Mouse (Mus musculus) lung, embryonic 14.5 days (tissue): ENCODE results near the gene Dok5. TPM values are rescaled to one million over a fixed set of nuclear protein-coding genes. Genes with fewer than 3 reads are reported as not detected.

Experiments
- ATAC-seq: fragments of 200-750 bp; cut with Nextera tagmentation; 2 replicates; pipeline ENCODE4 v1.8.0; 2017; ENCODE audit warnings: mild to moderate bottlenecking, moderate TSS enrichment, moderate library complexity; ENCODE audit not compliant: insufficient read depth
- DNase-seq: peaks from one replicate; pipeline ENCODE4 v3.0.0-alpha.2; 2015
- H3K27ac ChIP-seq: fragments of 300-500 bp; sonication (generic); 2 replicates; pipeline ENCODE4 v1.5.1; 2014; ENCODE audit warnings: low read depth, mild to moderate bottlenecking, moderate library complexity
- H3K27me3 ChIP-seq: fragments of 300-500 bp; sonication (generic); 2 replicates; pipeline ENCODE4 v1.6.1; 2014; ENCODE audit warnings: low read length, control low read depth; ENCODE audit not compliant: insufficient read depth
- H3K36me3 ChIP-seq: fragments of 300-500 bp; sonication (generic); 2 replicates; pipeline ENCODE4 v1.6.1; 2014; ENCODE audit warnings: control low read depth; ENCODE audit not compliant: insufficient read depth
- H3K4me1 ChIP-seq: fragments of 300-500 bp; sonication (generic); 2 replicates; pipeline ENCODE4 v1.6.1; 2014; ENCODE audit warnings: antibody characterized with exemption, control low read depth; ENCODE audit not compliant: insufficient read depth
- H3K4me2 ChIP-seq: fragments of 300-500 bp; sonication (generic); 2 replicates; pipeline ENCODE4 v1.6.1; 2014; ENCODE audit warnings: mild to moderate bottlenecking
- H3K4me3 ChIP-seq: fragments of 300-500 bp; sonication (generic); 2 replicates; pipeline ENCODE4 v1.5.1; 2014; ENCODE audit warnings: low read depth, low read length
- H3K9ac ChIP-seq: fragments of 300-500 bp; sonication (generic); 2 replicates; pipeline ENCODE4 v1.6.1; 2014
- H3K9me3 ChIP-seq: fragments of 300-500 bp; sonication (generic); 2 replicates; pipeline ENCODE4 v1.6.1; 2016; ENCODE audit warnings: low read depth, low read length, control low read depth
- CTCF ChIP-seq: IDR thresholded peaks from 2 replicates; pipeline ENCODE4 v1.5.1; 2016; ENCODE audit warnings: antibody characterized with exemption, low read depth
- WGBS: fragments of 180-500 bp; shearing (Covaris S2); extraction: QIAGEN DNeasy Blood & Tissue Kit; methylation state at CpG from one replicate; pipeline ENCODE4 v1.1.7; 2014; 5-methylcytosine and 5-hydroxymethylcytosine counted together
- polyA plus RNA-seq: library from polyadenylated mRNA; unstranded; fragments of >200 nt; fragmentation: Nextera tagmentation; extraction: Ambion mirVana; gene quantifications from 2 replicates; pipeline ENCODE4 v1.2.1, GENCODE M21; 2014

Dok5 gene
- polyA plus RNA-seq, 1 experiment from 2014 or later = 0.83 TPM

GRCm38 (mm10) chr2:170788101-170788500 is 56.5 kb downstream of the Dok5 start:
- H3K36me3 ChIP-seq = no peaks in the 10 kb centered on the region
- H3K9ac ChIP-seq = no peak overlapping the region
- ATAC-seq = no peak
- no peak for DNase-seq
- H3K4me1 ChIP-seq = no peaks in the 10 kb centered on the region
- 91% methylated on average over 10 of the region's 10 CpGs for WGBS
- no peak overlapping the region for H3K4me3 ChIP-seq
- TF ChIP-seq CTCF = no peak
- no peak overlapping the region for H3K4me2 ChIP-seq
- H3K9me3 ChIP-seq = no peaks in the 10 kb centered on the region
- no peaks in the 10 kb centered on the region for H3K27me3 ChIP-seq
- no peak overlapping the region for H3K27ac ChIP-seq

- WGBS = 26% methylated on average over 8 of the region's 8 CpGs
- no peaks in the 10 kb centered on the region for H3K36me3 ChIP-seq
- ATAC-seq = no peak
These were observed 59.9 kb downstream of the Dok5 start for GRCm38 (mm10) chr2:170791332-170792017.

GRCm38 (mm10) chr2:170795242-170795641 is 63.6 kb downstream of the Dok5 start:
- H3K9me3 ChIP-seq = 0 out of 2 replicates have a peak, but pooled peaks cover 6% of the 10 kb centered on the region
- TF ChIP-seq CTCF = peak; percentile 34
- WGBS = 75% methylated on average over 3 of the region's 3 CpGs
- H3K27ac ChIP-seq = no peak overlapping the region
- H3K9ac ChIP-seq = no peak overlapping the region
- no peaks in the 10 kb centered on the region for H3K36me3 ChIP-seq
- H3K4me1 ChIP-seq = no peaks in the 10 kb centered on the region
- ATAC-seq = no peak
- no peak overlapping the region for H3K4me2 ChIP-seq
- no peak for DNase-seq
- no peaks in the 10 kb centered on the region for H3K27me3 ChIP-seq
- no peak overlapping the region for H3K4me3 ChIP-seq

More at GRCm38 (mm10) chr2:170791332-170792017, 59.9 kb downstream of the Dok5 start:
- H3K4me1 ChIP-seq = no peaks in the 10 kb centered on the region
- TF ChIP-seq CTCF = no peak
- no peak overlapping the region for H3K27ac ChIP-seq
- no peak overlapping the region for H3K9ac ChIP-seq
- no peak overlapping the region for H3K4me2 ChIP-seq
- H3K27me3 ChIP-seq = no peaks in the 10 kb centered on the region
- DNase-seq = peak; percentile 44
- no peak overlapping the region for H3K4me3 ChIP-seq
- no peaks in the 10 kb centered on the region for H3K9me3 ChIP-seq

- H3K4me3 ChIP-seq = no peak overlapping the region
- 0 out of 2 replicates have a peak, but pooled peaks cover 5% of the 10 kb centered on the region for H3K4me1 ChIP-seq
- ATAC-seq (no peak), DNase-seq (no peak)
- no peak overlapping the region for H3K27ac ChIP-seq
- H3K9me3 ChIP-seq = 0 out of 2 replicates have a peak, but pooled peaks cover 6% of the 10 kb centered on the region
- H3K36me3 ChIP-seq = no peaks in the 10 kb centered on the region
- 79% methylated on average over 6 of the region's 6 CpGs for WGBS
- H3K9ac ChIP-seq = no peak overlapping the region
- TF ChIP-seq CTCF = no peak
- H3K4me2 ChIP-seq = no peak overlapping the region
- no peaks in the 10 kb centered on the region for H3K27me3 ChIP-seq
These were observed 71.4 kb downstream of the Dok5 start for GRCm38 (mm10) chr2:170802984-170803383.

- DNase-seq = no peak
- WGBS = 39% methylated on average over 12 of the region's 12 CpGs
- 0 out of 2 replicates have a peak, but pooled peaks cover 5% of the 10 kb centered on the region for H3K4me1 ChIP-seq
- H3K9ac ChIP-seq = no peak overlapping the region
- no peaks in the 10 kb centered on the region for H3K27me3 ChIP-seq
- no peaks in the 10 kb centered on the region for H3K9me3 ChIP-seq
- H3K36me3 ChIP-seq = no peaks in the 10 kb centered on the region
- no peak overlapping the region for H3K4me2 ChIP-seq
- peak overlapping the region; percentile 36; the same call in 1 of the 2 replicates for H3K27ac ChIP-seq
- no peak overlapping the region for H3K4me3 ChIP-seq
- no peak for ATAC-seq
- no peak for TF ChIP-seq CTCF
These were observed 76.1 kb downstream of the Dok5 start for GRCm38 (mm10) chr2:170807555-170808258.

GRCm38 (mm10) chr2:170808259-170808789 is 76.7 kb downstream of the Dok5 start:
- H3K9me3 ChIP-seq = no peaks in the 10 kb centered on the region
- H3K27ac ChIP-seq = no peak overlapping the region
- ATAC-seq (no peak), DNase-seq (no peak)
- no peaks in the 10 kb centered on the region for H3K36me3 ChIP-seq
- 67% methylated on average over 10 of the region's 10 CpGs for WGBS
- H3K4me2 ChIP-seq = no peak overlapping the region
- no peak for TF ChIP-seq CTCF
- no peaks in the 10 kb centered on the region for H3K27me3 ChIP-seq
- H3K9ac ChIP-seq = no peak overlapping the region
- H3K4me3 ChIP-seq = no peak overlapping the region
- H3K4me1 ChIP-seq = 0 out of 2 replicates have a peak, but pooled peaks cover 5% of the 10 kb centered on the region

GRCm38 (mm10) chr2:170811356-170811755 is 79.7 kb downstream of the Dok5 start:
- H3K4me2 ChIP-seq = no peak overlapping the region
- H3K27ac ChIP-seq = no peak overlapping the region
- 63% methylated on average over 9 of the region's 9 CpGs for WGBS
- H3K9me3 ChIP-seq = no peaks in the 10 kb centered on the region
- H3K27me3 ChIP-seq = no peaks in the 10 kb centered on the region
- H3K9ac ChIP-seq = no peak overlapping the region
- no peak for TF ChIP-seq CTCF
- no peak for DNase-seq
- H3K36me3 ChIP-seq = no peaks in the 10 kb centered on the region
- 0 out of 2 replicates have a peak, but pooled peaks cover 5% of the 10 kb centered on the region for H3K4me1 ChIP-seq
- ATAC-seq = no peak
- H3K4me3 ChIP-seq = no peak overlapping the region
